Mouse (Mus musculus): ENCODE measurements around the gene Hdac5.

- TF ChIP-seq CTCF (IDR thresholded peaks at IDR 0.05; ENCODE audit: borderline replicate concordance, insufficient read depth, low read depth, low read length) (no peak), POLR2A (IDR thresholded peaks at IDR 0.05; ENCODE audit: borderline replicate concordance, insufficient read depth, low read length) (no peak)
Measured at GRCm38 (mm10) chr11:102217396-102217795, 12.6 kb downstream of the Hdac5 start.

Data from cerebellum, adult 2 months (tissue).